Mouse (Mus musculus): ENCODE measurements around the gene Myh6.

GRCm38 (mm10) chr14:54903641-54904040, 63.1 kb downstream of the Myh6 start:
- TF ChIP-seq CTCF (IDR thresholded peaks at IDR 0.05), result no peak
- TF ChIP-seq EP300 (IDR thresholded peaks at IDR 0.05), result no peak
